Mouse (Mus musculus): ENCODE results near the gene Car12. TPM values are rescaled to one million over a fixed set of nuclear protein-coding genes. Genes with fewer than 3 reads are reported as not detected.

Car12 gene
- polyA plus RNA-seq (2014; fragmentation: Illumina TruSeq; extraction: RNeasy Lipid Tissue Mini Kit (QIAGEN cat#74804); ENCODE audit: insufficient read depth, low read depth, low replicate concordance): 0.15 TPM

DNA sequence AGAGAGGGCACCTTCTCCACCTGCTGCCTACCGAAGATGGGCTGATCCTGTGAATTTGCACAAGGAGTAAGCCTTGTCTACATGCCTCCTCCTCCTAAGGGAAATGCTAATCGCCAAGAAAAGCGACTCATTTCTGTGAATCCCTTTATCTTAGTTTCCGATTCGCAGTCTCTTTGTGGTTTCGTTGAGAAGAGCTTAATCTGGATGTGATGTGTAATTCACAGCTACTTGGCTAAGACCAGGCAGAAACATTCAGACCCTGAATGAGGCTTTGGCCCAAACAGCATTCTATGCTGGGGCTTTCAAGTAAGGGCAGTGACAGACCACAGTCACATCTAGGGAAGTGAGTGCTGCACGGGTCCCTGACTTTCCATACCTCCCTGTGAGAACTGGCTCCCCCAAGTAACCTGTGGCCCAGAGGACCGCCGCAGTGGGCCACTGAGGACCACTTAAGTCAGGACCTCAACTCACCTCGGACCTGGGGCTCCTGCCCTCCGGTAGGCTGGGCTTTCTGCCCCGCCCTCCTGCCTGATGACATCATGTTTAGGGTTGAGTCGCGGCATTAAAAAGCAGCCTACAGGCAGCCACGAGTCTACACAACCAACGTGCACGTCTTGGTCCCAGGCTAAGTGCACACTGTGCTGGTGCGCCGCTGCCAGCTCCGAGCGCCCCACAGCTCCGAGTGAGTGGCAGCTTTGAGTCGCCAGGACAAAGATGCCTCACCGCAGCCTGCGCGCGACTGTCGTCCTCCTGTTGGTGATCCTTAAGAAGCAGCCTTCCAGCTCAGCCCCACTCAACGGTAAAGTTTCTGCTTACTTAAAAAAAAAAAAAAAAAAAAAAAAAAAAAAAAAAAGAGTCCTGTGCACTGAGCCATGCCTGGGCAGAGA is at the start of gene Car12:
TSS of gene Car12 (plus strand) at position 552 of the 887 bp plus-strand sequence.

DNA sequence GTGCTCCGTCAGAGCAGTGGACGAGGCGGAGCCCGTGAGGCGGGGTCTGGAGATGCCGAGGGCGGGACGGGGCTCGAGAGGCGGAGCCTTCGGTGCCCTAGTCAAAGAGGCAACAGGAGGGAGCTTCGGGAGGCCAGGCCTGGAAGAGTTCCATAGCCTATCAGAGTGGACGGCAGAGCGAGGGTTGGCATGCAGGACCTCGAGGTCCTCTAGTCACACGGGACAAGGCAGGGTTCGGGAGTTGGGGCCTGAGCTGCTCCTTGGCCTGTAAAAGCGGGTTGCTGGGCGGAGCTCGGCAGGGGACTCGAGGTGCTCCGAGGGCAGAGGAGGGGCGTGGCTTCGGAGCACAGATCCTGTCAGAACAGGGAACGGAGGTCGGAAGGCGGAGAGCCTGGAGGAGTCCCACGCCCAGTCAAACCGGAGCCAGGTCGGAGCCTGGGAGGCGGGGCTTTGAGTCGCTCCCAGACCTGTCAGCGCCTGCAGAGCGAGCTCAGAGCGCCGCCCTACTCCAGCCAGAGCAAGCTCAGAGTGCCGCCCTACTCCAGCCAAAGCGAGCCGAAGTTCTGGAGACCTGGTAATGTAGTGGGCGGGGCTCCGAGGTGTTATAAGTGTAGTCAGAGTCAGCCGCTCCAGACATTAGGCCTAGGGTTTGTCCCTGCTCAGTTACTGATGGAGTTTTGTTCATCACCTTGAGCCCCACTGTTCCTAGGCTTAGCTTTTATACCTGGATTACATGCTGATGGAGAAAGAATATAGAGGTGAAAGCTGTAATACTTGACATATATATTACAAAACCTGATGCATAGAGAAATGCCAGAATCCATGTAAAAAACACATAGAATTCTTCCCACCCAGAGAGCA is 82.2 kb downstream of the Car12 start, which contains the start of gene Aph1b:
TSS of gene Aph1b (minus strand) at position 27 of the 861 bp plus-strand sequence.

DNA sequence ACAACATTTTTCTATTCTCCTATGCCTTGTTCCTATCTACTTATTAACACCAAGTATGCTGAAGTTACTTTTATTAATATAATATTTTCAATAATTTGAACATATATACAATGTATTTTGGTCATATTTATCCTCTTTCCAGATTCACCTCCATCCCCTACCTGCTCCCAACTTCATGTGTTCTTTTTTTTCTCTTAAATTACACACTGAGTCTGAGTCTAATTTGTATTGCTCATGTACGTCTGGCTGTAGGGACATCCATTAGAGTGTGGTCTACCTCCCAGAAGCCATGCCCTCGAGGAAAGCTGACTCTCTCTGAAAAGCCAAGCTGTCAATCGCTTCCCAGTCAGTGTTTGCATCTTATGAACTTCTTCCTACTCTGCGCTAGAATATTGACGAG is 83.3 kb downstream of the Car12 start, which contains the start of gene Gm10647:
TSS of gene Gm10647 (plus strand) at position 301 of the 400 bp plus-strand sequence.

Other genes with a start within 250 kb of the Car12 start
- 1.1 TPM for gene Fbxl22, start 199.1 kb upstream of the Car12 start, polyA plus RNA-seq (2014; fragmentation: Illumina TruSeq; extraction: RNeasy Lipid Tissue Mini Kit (QIAGEN cat#74804); ENCODE audit: insufficient read depth, low read depth, low replicate concordance)
- 13.6 TPM for gene Usp3, start 120.5 kb upstream of the Car12 start, polyA plus RNA-seq (2014; fragmentation: Illumina TruSeq; extraction: RNeasy Lipid Tissue Mini Kit (QIAGEN cat#74804); ENCODE audit: insufficient read depth, low read depth, low replicate concordance)
- 4.8 TPM for gene Aph1b, start 81.8 kb downstream of the Car12 start, polyA plus RNA-seq (2014; fragmentation: Illumina TruSeq; extraction: RNeasy Lipid Tissue Mini Kit (QIAGEN cat#74804); ENCODE audit: insufficient read depth, low read depth, low replicate concordance)
- gene Gm10647, start 83.4 kb downstream of the Car12 start, polyA plus RNA-seq (2014; fragmentation: Illumina TruSeq; extraction: RNeasy Lipid Tissue Mini Kit (QIAGEN cat#74804); ENCODE audit: insufficient read depth, low read depth, low replicate concordance): not detected
- gene Aph1c, start 121.0 kb downstream of the Car12 start, polyA plus RNA-seq (2014; fragmentation: Illumina TruSeq; extraction: RNeasy Lipid Tissue Mini Kit (QIAGEN cat#74804); ENCODE audit: insufficient read depth, low read depth, low replicate concordance): 7.3 TPM
- 16.6 TPM for gene Rab8b, start 206.0 kb downstream of the Car12 start, polyA plus RNA-seq (2014; fragmentation: Illumina TruSeq; extraction: RNeasy Lipid Tissue Mini Kit (QIAGEN cat#74804); ENCODE audit: insufficient read depth, low read depth, low replicate concordance)
- gene Rps27l, start 232.4 kb downstream of the Car12 start, polyA plus RNA-seq (2014; fragmentation: Illumina TruSeq; extraction: RNeasy Lipid Tissue Mini Kit (QIAGEN cat#74804); ENCODE audit: insufficient read depth, low read depth, low replicate concordance): 370 TPM